ENCODE assay signal across 24 mouse cellular contexts in genomic region chr2:92594929-92595730, GRCm38 (mm10). TPM values are rescaled to one million over a fixed set of nuclear protein-coding genes. Genes with fewer than 3 reads are reported as not detected.
A peak's percentile ranks its signal among the peaks of the same experiment; 100 is the strongest.
DNase-seq lines count a peak whose midpoint lies in the region; ATAC-seq and TF ChIP-seq lines count a peak whose summit lies in the region.
"Had no signal": no experiment of that assay in that cellular context is flagged by ENCODE, and none has a peak within 500 bp of the region (broad histone marks: within the 10 kb centered on the region; RNA-seq: fewer than 3 reads in every experiment).

No protein-coding gene starts in this region.

- ATAC-seq in kidney, postnatal 0 days (replicated peaks; ENCODE audit: low FRiP score, low read depth) = no peak
- no peak for ATAC-seq in kidney, embryonic 14.5 days (ENCODE audit: low FRiP score, low TSS enrichment)
- ATAC-seq in midbrain, embryonic 11.5 days (ENCODE audit: low FRiP score) = no peak
- no peak for ATAC-seq in midbrain, embryonic 16.5 days
- ATAC-seq: forebrain, embryonic 14.5 days had no signal

- WGBS in kidney, postnatal 0 days = 72% methylated on average over 11 of the region's 11 CpGs
- WGBS in kidney, embryonic 14.5 days = 67% methylated on average over 11 of the region's 11 CpGs
- 66% methylated on average over 11 of the region's 11 CpGs for WGBS in midbrain, embryonic 11.5 days
- 68% methylated on average over 11 of the region's 11 CpGs for WGBS in midbrain, embryonic 16.5 days

- H3K4me2 ChIP-seq in kidney, postnatal 0 days (ENCODE audit: low read length) = no peak overlapping the region
- no peak overlapping the region for H3K4me2 ChIP-seq in kidney, embryonic 14.5 days (replicated peaks; ENCODE audit: low read depth, low read length)
- H3K4me2 ChIP-seq in midbrain, embryonic 11.5 days = no peak overlapping the region
- H3K4me2 ChIP-seq in midbrain, embryonic 16.5 days (ENCODE audit: low read length) = no peak overlapping the region
- H3K4me2 ChIP-seq: embryonic facial prominence, embryonic 12.5 days; liver, embryonic 13.5 days; neural tube, embryonic 12.5 days had no signal

- no peaks in the 10 kb centered on the region for H3K27me3 ChIP-seq in kidney, postnatal 0 days (ENCODE audit: insufficient read depth, low read length)
- H3K27me3 ChIP-seq in kidney, embryonic 14.5 days (ENCODE audit: control insufficient read depth, insufficient read depth, low read length) = no peaks in the 10 kb centered on the region
- no peaks in the 10 kb centered on the region for H3K27me3 ChIP-seq in midbrain, embryonic 11.5 days (ENCODE audit: control insufficient read depth, insufficient read depth, low read length)
- no peaks in the 10 kb centered on the region for H3K27me3 ChIP-seq in midbrain, embryonic 16.5 days (ENCODE audit: control insufficient read depth, insufficient read depth, low read depth, low read length)

- intact Hi-C loops in heart, postnatal 14 days (cut with DNase I) = no loop called here

- H3K4me1 ChIP-seq in kidney, postnatal 0 days (replicated peaks; ENCODE audit: insufficient read depth, low read length) = 0 out of 2 replicates have a peak, but pooled peaks cover 1% of the 10 kb centered on the region
- H3K4me1 ChIP-seq in kidney, embryonic 14.5 days (ENCODE audit: control insufficient read depth, insufficient read depth, low read length) = no peaks in the 10 kb centered on the region
- no peaks in the 10 kb centered on the region for H3K4me1 ChIP-seq in midbrain, embryonic 11.5 days (ENCODE audit: control insufficient read depth, insufficient read depth, low read length)
- H3K4me1 ChIP-seq in midbrain, embryonic 16.5 days (ENCODE audit: control insufficient read depth, insufficient read depth, low read length) = peaks cover 5% of the 10 kb centered on the region; the same call in 1 of the 2 replicates
- H3K4me1 ChIP-seq: embryonic facial prominence, embryonic 12.5 days had no signal

- no peaks in the 10 kb centered on the region for H3K9me3 ChIP-seq in kidney, postnatal 0 days (replicated peaks; ENCODE audit: low read length)
- no peaks in the 10 kb centered on the region for H3K9me3 ChIP-seq in kidney, embryonic 14.5 days (ENCODE audit: control insufficient read depth, low read length)
- H3K9me3 ChIP-seq in midbrain, embryonic 11.5 days (ENCODE audit: control insufficient read depth, low read length) = no peaks in the 10 kb centered on the region
- no peaks in the 10 kb centered on the region for H3K9me3 ChIP-seq in midbrain, embryonic 16.5 days (replicated peaks; ENCODE audit: control insufficient read depth, low read length, poor library complexity, severe bottlenecking)
- H3K9me3 ChIP-seq: embryonic facial prominence, embryonic 12.5 days; liver, embryonic 13.5 days; neural tube, embryonic 12.5 days had no signal

- H3K36me3 ChIP-seq in kidney, postnatal 0 days (ENCODE audit: insufficient read depth, low read length) = no peaks in the 10 kb centered on the region
- no peaks in the 10 kb centered on the region for H3K36me3 ChIP-seq in kidney, embryonic 14.5 days (ENCODE audit: control insufficient read depth, insufficient read depth, low read length)
- no peaks in the 10 kb centered on the region for H3K36me3 ChIP-seq in midbrain, embryonic 11.5 days (ENCODE audit: control insufficient read depth, insufficient read depth, low read length)
- H3K36me3 ChIP-seq in midbrain, embryonic 16.5 days (ENCODE audit: control insufficient read depth, insufficient read depth, low read length) = no peaks in the 10 kb centered on the region
- H3K36me3 ChIP-seq: embryonic facial prominence, embryonic 12.5 days; liver, embryonic 13.5 days; neural tube, embryonic 12.5 days had no signal

- DNase-seq in heart, adult 11 months = peak; percentile 96
- no peak for DNase-seq in heart, postnatal 4 days
- DNase-seq in kidney, postnatal 0 days (ENCODE audit: low spot score) = no peak
- peak; percentile 81 for DNase-seq in midbrain, embryonic 11.5 days (ENCODE audit: low spot score, missing footprints)
- DNase-seq in heart, postnatal 14 days = peak; percentile 22 to 35
- no peak for DNase-seq in natural killer cell, adult 2 months (ENCODE audit: low spot score in 2 of 2)
- DNase-seq: adrenal gland, postnatal 36 days; cerebellum, adult 2 months; cerebellum, postnatal 36 days; kidney, adult 2 months; kidney, postnatal 25 days; layer of hippocampus, adult 9-11 months; left cerebral cortex, postnatal 4 days; liver, embryonic 13.5 days; lung, postnatal 14 days; thymus, postnatal 36 days had no signal

- TF ChIP-seq CTCF in kidney, postnatal 0 days (IDR thresholded peaks at IDR 0.05; ENCODE audit: low read depth) = peak; percentile 28; the same call in 1 of the 2 replicates

- no peak overlapping the region for H3K9ac ChIP-seq in kidney, postnatal 0 days (ENCODE audit: low read depth, low read length)
- H3K9ac ChIP-seq in kidney, embryonic 14.5 days (ENCODE audit: low read depth, low read length) = no peak overlapping the region
- H3K9ac ChIP-seq in midbrain, embryonic 11.5 days (ENCODE audit: low read length) = no peak overlapping the region
- no peak overlapping the region for H3K9ac ChIP-seq in midbrain, embryonic 16.5 days (ENCODE audit: low read depth, low read length)
- H3K9ac ChIP-seq: embryonic facial prominence, embryonic 12.5 days; liver, embryonic 13.5 days; neural tube, embryonic 12.5 days had no signal

- H3K4me3 ChIP-seq in kidney, postnatal 0 days (replicated peaks; ENCODE audit: low read depth, low read length) = no peak overlapping the region
- H3K4me3 ChIP-seq in kidney, embryonic 14.5 days (ENCODE audit: low read length) = no peak overlapping the region
- no peak overlapping the region for H3K4me3 ChIP-seq in midbrain, embryonic 11.5 days (ENCODE audit: low read depth, low read length)
- H3K4me3 ChIP-seq in midbrain, embryonic 16.5 days (ENCODE audit: low read depth, low read length) = no peak overlapping the region
- H3K4me3 ChIP-seq: embryonic facial prominence, embryonic 12.5 days; erythroblast, embryonic 14.5 days; left cerebral cortex, adult 2 months; liver, embryonic 13.5 days; neural tube, embryonic 12.5 days had no signal

- no peak overlapping the region for H3K27ac ChIP-seq in kidney, postnatal 0 days
- no peak overlapping the region for H3K27ac ChIP-seq in kidney, embryonic 14.5 days (ENCODE audit: low read depth, low read length)
- no peak overlapping the region for H3K27ac ChIP-seq in midbrain, embryonic 11.5 days (ENCODE audit: low read depth, low read length)
- H3K27ac ChIP-seq in midbrain, embryonic 16.5 days (ENCODE audit: low read length) = no peak overlapping the region
- H3K27ac ChIP-seq: embryonic facial prominence, embryonic 12.5 days; left cerebral cortex, adult 2 months; liver, embryonic 13.5 days; neural tube, embryonic 12.5 days had no signal

RNA-seq across cellular contexts. Expression of gene Chst1, which starts 4.4 kb away (rescaled TPM):
- total RNA-seq in heart, postnatal 4 days (2021) = 1 to 10 TPM; 3.9 to 4.8 TPM
- 6.6 and 6.8 TPM in 2 replicates for polyA plus RNA-seq in kidney, postnatal 0 days (2015; fragmentation: Nextera tagmentation; extraction: Ambion mirVana)
- polyA plus RNA-seq in kidney, embryonic 14.5 days (2014; fragmentation: Nextera tagmentation; extraction: Ambion mirVana) = 5.0 and 6.4 TPM in 2 replicates
- 4.2 and 4.3 TPM in 2 replicates for polyA plus RNA-seq in midbrain, embryonic 11.5 days (2014; fragmentation: Nextera tagmentation; extraction: Ambion mirVana)
- polyA plus RNA-seq in midbrain, embryonic 16.5 days (2015; fragmentation: Nextera tagmentation; extraction: Ambion mirVana) = 51.2 and 54.6 TPM in 2 replicates
- total RNA-seq in heart, postnatal 14 days (2021) = 1 to 10 TPM; 5.6 to 6.3 TPM
- total RNA-seq: CH12.LX had no signal
- polyA plus RNA-seq: erythroblast, embryonic 14.5 days had no signal

Comparison
In these comparisons a context has a peak if more than half of its experiments do, and no peak if none do; other contexts are left out.
1. DNase-seq: peak in heart, adult 11 months (single experiment), midbrain, embryonic 11.5 days (single experiment) and heart, postnatal 14 days (2 of 2); none in heart, postnatal 4 days (single experiment), kidney, postnatal 0 days (single experiment) and natural killer cell, adult 2 months (0 of 2).